Mouse (Mus musculus) liver, postnatal 0 days (tissue): ENCODE measurements at regions not wholly inside any gene's neighbourhood (a gene's known extent, or its start where the extent isn't known, plus 50 kb on each side); places are given as distances from the start of the nearest gene placed in this dataset.

Experiments
- CTCF ChIP-seq: sonication (generic); IDR thresholded peaks from 2 replicates; pipeline ENCODE4 v1.5.1; 2016; ENCODE audit warnings: antibody characterized with exemption, low read depth
- EP300 ChIP-seq: IDR thresholded peaks from 2 replicates; pipeline ENCODE4 v1.6.1; 2016; ENCODE audit warnings: antibody characterized with exemption, low read depth, mild to moderate bottlenecking

DNA sequence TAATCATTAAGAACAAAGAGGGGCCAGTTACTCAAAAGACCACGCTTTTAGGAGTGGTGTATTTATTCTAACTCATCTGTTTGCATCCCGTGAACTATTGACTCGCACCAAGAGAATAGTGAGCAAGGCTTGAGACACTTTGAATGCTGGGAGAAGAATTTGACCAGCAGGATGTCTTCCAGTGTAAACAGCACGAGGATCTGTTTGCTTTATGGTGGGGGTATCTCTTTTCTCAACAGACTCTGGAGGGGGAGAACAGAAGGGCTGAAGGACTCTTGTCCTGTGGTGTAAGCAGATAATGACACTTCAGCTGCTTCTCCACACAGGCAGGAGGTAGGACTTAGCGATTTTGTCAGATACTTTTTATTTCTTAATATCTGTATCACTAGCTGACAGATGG lies 168.0 kb downstream of the Dact1 start:
- TF ChIP-seq EP300: no peak
- TF ChIP-seq CTCF: no peak
